Mouse (Mus musculus) Patski (cell line): ENCODE results near the gene Vti1a. TPM values are rescaled to one million over a fixed set of nuclear protein-coding genes. Genes with fewer than 3 reads are reported as not detected.

ENCODE experiments used
- ATAC-seq: fragments of 100-300 bp; one replicate; pipeline ENCODE4 v1.8.0; 2021
- CTCF ChIA-PET: fragments of 350-600 bp; sonication (Branson Sonifier 250); formaldehyde crosslinking; loops from one replicate; lab custom pipeline; 2022; ENCODE audit warnings: inconsistent platforms; lab: Charles Lee
- POLR2A ChIA-PET: fragments of 350-600 bp; sonication (Branson Sonifier 250); formaldehyde crosslinking; loops from one replicate; lab custom pipeline; 2022; ENCODE audit warnings: antibody characterized with exemption, inconsistent platforms; lab: Charles Lee
- DNase-seq: peaks from one replicate; pipeline ENCODE4 v3.0.0-alpha.2; 2011; ENCODE audit warnings: low read depth, low spot score
- H3K27me3 ChIP-seq: fragments of 371-371 bp; one replicate; pipeline ENCODE4 v1.5.1; 2021
- CTCF ChIP-seq: fragments of 100-300 bp; IDR thresholded peaks from one replicate; pipeline ENCODE4 v1.5.1; 2021
- in situ Hi-C: fragments of 300-500 bp; cut with MboI; formaldehyde crosslinking; loops from 3 replicates; pipeline ENCODE4 v1.11.1; 2018; ENCODE audit warnings: low pct_unique_long_range_greater_than_20kb, mixed read lengths
- polyA plus RNA-seq: library from polyadenylated mRNA; unstranded; gene quantifications from one replicate; pipeline ENCODE4 v1.2.3, GENCODE M21; 2021

The Vti1a gene
- polyA plus RNA-seq, 1 experiment from 2014 or later: 41.4 TPM

- no peak for TF ChIP-seq CTCF
- POLR2A ChIA-PET: no interaction called here
- in situ Hi-C loops: no loop called here
- no peaks in the 10 kb centered on the region for H3K27me3 ChIP-seq
- CTCF ChIA-PET: no interaction called here
- DNase-seq: no peak
- no peak for ATAC-seq
These were observed 27.1 kb upstream of the Vti1a start for GRCm38 (mm10) chr19:55288974-55289373.

GRCm38 (mm10) chr19:55290621-55291270 is 25.3 kb upstream of the Vti1a start:
- H3K27me3 ChIP-seq: no peaks in the 10 kb centered on the region
- TF ChIP-seq CTCF: no peak
- POLR2A ChIA-PET: interaction anchor here (1.5 kb wide), 1 partner anchor 11 kb away, joined by 3 read pairs; no protein-coding TSS in a partner anchor
- ATAC-seq: no peak
- in situ Hi-C loops: no loop called here
- CTCF ChIA-PET: interaction anchor here (1.0 to 2.0 kb wide), 6 partner anchors 9 to 82 kb away, joined by 3 to 14 read pairs (median 3); no protein-coding TSS in a partner anchor
- DNase-seq: no peak

- no peak for DNase-seq
- ChIA-PET CTCF (interaction anchor here (1.3 to 2.0 kb wide), 4 partner anchors 10 to 83 kb away, joined by 3 to 14 read pairs (median 4); no protein-coding TSS in a partner anchor), POLR2A (interaction anchor here (0.6 to 0.9 kb wide), 2 partner anchors 73 kb away, joined by 3 read pairs; no protein-coding TSS in a partner anchor)
- in situ Hi-C loops: no loop called here
- H3K27me3 ChIP-seq: no peaks in the 10 kb centered on the region
- no peak for ATAC-seq
- TF ChIP-seq CTCF: no peak
These were observed 23.8 kb upstream of the Vti1a start for GRCm38 (mm10) chr19:55292210-55292850.

GRCm38 (mm10) chr19:55293175-55293574 is 22.9 kb upstream of the Vti1a start:
- DNase-seq (no peak), ATAC-seq (no peak)
- no peak for TF ChIP-seq CTCF
- CTCF ChIA-PET: interaction anchor here (0.9 kb wide), 2 partner anchors 12 to 19 kb away, joined by 3 to 4 read pairs; no protein-coding TSS in a partner anchor
- H3K27me3 ChIP-seq: no peaks in the 10 kb centered on the region
- in situ Hi-C loops: no loop called here
- POLR2A ChIA-PET: no interaction called here

- TF ChIP-seq CTCF: no peak
- ChIA-PET POLR2A (interaction anchor here (0.6 to 0.7 kb wide), 2 partner anchors 49 to 915 kb away, joined by 3 read pairs; no protein-coding TSS in a partner anchor), CTCF (interaction anchor here (1.6 to 1.9 kb wide), 2 partner anchors 10 to 40 kb away, joined by 3 to 4 read pairs; no protein-coding TSS in a partner anchor)
- H3K27me3 ChIP-seq: no peaks in the 10 kb centered on the region
- ATAC-seq (no peak), DNase-seq (no peak)
- in situ Hi-C loops: no loop called here
These were observed 21.0 kb upstream of the Vti1a start for GRCm38 (mm10) chr19:55295075-55295474.

- in situ Hi-C loops: no loop called here
- no peak for ATAC-seq
- no peaks in the 10 kb centered on the region for H3K27me3 ChIP-seq
- POLR2A ChIA-PET: interaction anchor here (0.6 kb wide), 1 partner anchor 915 kb away, joined by 3 read pairs; no protein-coding TSS in a partner anchor
- CTCF ChIA-PET: interaction anchor here (1.6 to 1.9 kb wide), 2 partner anchors 9 to 41 kb away, joined by 3 to 4 read pairs; no protein-coding TSS in a partner anchor
- TF ChIP-seq CTCF: no peak
- DNase-seq: no peak
These were observed 20.5 kb upstream of the Vti1a start for GRCm38 (mm10) chr19:55295556-55295955.

- no peaks in the 10 kb centered on the region for H3K27me3 ChIP-seq
- no peak for ATAC-seq
- DNase-seq: no peak
- in situ Hi-C loops: no loop called here
- TF ChIP-seq CTCF: no peak
- ChIA-PET CTCF (interaction anchor here (1.6 to 1.9 kb wide), 2 partner anchors 8 to 42 kb away, joined by 3 to 4 read pairs; no protein-coding TSS in a partner anchor), POLR2A (no interaction called here)
These were observed 19.8 kb upstream of the Vti1a start for GRCm38 (mm10) chr19:55296301-55296700.

GRCm38 (mm10) chr19:55297489-55297888 is 18.6 kb upstream of the Vti1a start:
- DNase-seq: no peak
- ChIA-PET POLR2A (interaction anchor here (0.7 to 1.1 kb wide), 3 partner anchors 16 to 43 kb away, joined by 3 to 5 read pairs (median 3); no protein-coding TSS in a partner anchor), CTCF (interaction anchor here (0.8 to 1.9 kb wide), 6 partner anchors 12 to 88 kb away, joined by 3 to 9 read pairs (median 4); no protein-coding TSS in a partner anchor)
- TF ChIP-seq CTCF: no peak
- in situ Hi-C loops: no loop called here
- H3K27me3 ChIP-seq: no peaks in the 10 kb centered on the region
- no peak for ATAC-seq

- peak; percentile 76 for ATAC-seq
- in situ Hi-C loops: no loop called here
These were observed 18.1 kb upstream of the Vti1a start for GRCm38 (mm10) chr19:55297961-55298360.

GRCm38 (mm10) chr19:55299378-55299777 is 16.7 kb upstream of the Vti1a start:
- DNase-seq: no peak
- ChIA-PET CTCF (interaction anchor here (1.1 to 2.0 kb wide), 4 partner anchors 8 to 82 kb away, joined by 3 to 6 read pairs (median 4); no protein-coding TSS in a partner anchor), POLR2A (interaction anchor here (0.9 to 1.1 kb wide), 2 partner anchors 54 to 81 kb away, joined by 3 read pairs; no protein-coding TSS in a partner anchor)
- ATAC-seq: no peak
- in situ Hi-C loops: no loop called here
- no peaks in the 10 kb centered on the region for H3K27me3 ChIP-seq
- no peak for TF ChIP-seq CTCF

More at GRCm38 (mm10) chr19:55297961-55298360, 18.1 kb upstream of the Vti1a start:
- no peaks in the 10 kb centered on the region for H3K27me3 ChIP-seq
- CTCF ChIA-PET: interaction anchor here (0.9 to 1.9 kb wide), 5 partner anchors 13 to 88 kb away, joined by 3 to 9 read pairs (median 4); no protein-coding TSS in a partner anchor
- POLR2A ChIA-PET: interaction anchor here (1.1 kb wide), 1 partner anchor 33 kb away, joined by 3 read pairs; no protein-coding TSS in a partner anchor
- DNase-seq: peak; percentile 31
- no peak for TF ChIP-seq CTCF
